Mouse (Mus musculus) limb, embryonic 12.5 days (tissue): ENCODE measurements at regions not wholly inside any gene's neighbourhood (a gene's known extent, or its start where the extent isn't known, plus 50 kb on each side); places are given as distances from the start of the nearest gene placed in this dataset.

Source experiments
- ATAC-seq: fragments of 200-750 bp; cut with Nextera tagmentation; 2 replicates; pipeline ENCODE4 v1.8.0; 2017; ENCODE audit warnings: low read depth, moderate TSS enrichment; ENCODE audit not compliant: insufficient number of reproducible peaks, insufficient read depth, low FRiP score, low TSS enrichment
- H3K27ac ChIP-seq: fragments of 300-500 bp; sonication (generic); 2 replicates; pipeline ENCODE4 v1.5.1; 2016; ENCODE audit warnings: mild to moderate bottlenecking, moderate library complexity
- H3K27me3 ChIP-seq: fragments of 300-500 bp; sonication (generic); 2 replicates; pipeline ENCODE4 v1.6.1; 2016; ENCODE audit warnings: mild to moderate bottlenecking, moderate library complexity
- H3K36me3 ChIP-seq: fragments of 300-500 bp; sonication (generic); 2 replicates; pipeline ENCODE4 v1.6.1; 2016; ENCODE audit warnings: mild to moderate bottlenecking, moderate library complexity
- H3K4me1 ChIP-seq: fragments of 300-500 bp; sonication (generic); replicated peaks from 2 replicates; pipeline ENCODE4 v1.6.1; 2016
- H3K4me2 ChIP-seq: fragments of 300-500 bp; sonication (generic); 2 replicates; pipeline ENCODE4 v1.6.1; 2016; ENCODE audit warnings: mild to moderate bottlenecking, moderate library complexity
- H3K4me3 ChIP-seq: fragments of 300-500 bp; sonication (generic); replicated peaks from 2 replicates; pipeline ENCODE4 v1.5.1; 2016; ENCODE audit warnings: mild to moderate bottlenecking
- H3K9ac ChIP-seq: fragments of 300-500 bp; sonication (generic); replicated peaks from 2 replicates; pipeline ENCODE4 v1.6.1; 2016; ENCODE audit warnings: mild to moderate bottlenecking, moderate library complexity
- H3K9me3 ChIP-seq: fragments of 300-500 bp; sonication (generic); 2 replicates; pipeline ENCODE4 v1.6.1; 2016; ENCODE audit warnings: mild to moderate bottlenecking, moderate library complexity
- WGBS: fragments of 180-500 bp; shearing (Covaris S2); methylation state at CpG from one replicate; pipeline ENCODE4 v1.1.7; 2016; 5-methylcytosine and 5-hydroxymethylcytosine counted together

GRCm38 (mm10) chr4:75567630-75568029 lies 289.5 kb upstream of the Dmac1 start:
- Histone ChIP-seq H3K27me3 (no peaks in the 10 kb centered on the region), H3K36me3 (no peaks in the 10 kb centered on the region), H3K4me3 (no peak overlapping the region), H3K4me2 (no peak overlapping the region), H3K9ac (no peak overlapping the region), H3K9me3 (no peaks in the 10 kb centered on the region), H3K4me1 (no peaks in the 10 kb centered on the region), H3K27ac (no peak overlapping the region)
- 83% methylated on average over 2 of the region's 2 CpGs for WGBS
- ATAC-seq: no peak

GRCm38 (mm10) chr4:75562480-75562879 lies 284.4 kb upstream of the Dmac1 start:
- no peak overlapping the region for H3K4me3 ChIP-seq
- H3K9ac ChIP-seq: no peak overlapping the region
- H3K27ac ChIP-seq: no peak overlapping the region
- 25% methylated on average over 4 of the region's 4 CpGs for WGBS
- H3K4me1 ChIP-seq: no peaks in the 10 kb centered on the region
- no peaks in the 10 kb centered on the region for H3K9me3 ChIP-seq
- ATAC-seq: no peak
- H3K4me2 ChIP-seq: no peak overlapping the region
- H3K36me3 ChIP-seq: no peaks in the 10 kb centered on the region
- H3K27me3 ChIP-seq: no peaks in the 10 kb centered on the region

DNA sequence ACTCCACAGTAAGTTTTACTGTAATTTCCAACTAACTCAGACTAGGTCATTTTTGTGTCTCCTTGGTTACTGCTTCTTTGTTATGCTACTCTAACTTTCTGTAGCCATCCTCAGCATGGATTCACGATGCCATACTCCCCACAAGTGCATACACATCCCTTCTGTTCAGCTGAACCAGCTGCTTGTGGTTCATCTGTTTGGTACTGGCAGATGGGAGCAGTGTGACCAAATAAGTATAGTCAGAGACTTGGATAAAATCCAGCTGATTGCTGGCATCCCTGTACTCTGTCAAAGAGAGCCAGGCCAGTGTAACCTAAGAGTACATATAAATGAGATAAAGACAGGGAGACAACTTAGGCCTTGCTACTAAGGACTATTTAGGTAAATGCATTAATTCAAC lies 283.7 kb upstream of the Dmac1 start:
- Histone ChIP-seq H3K27me3 (no peaks in the 10 kb centered on the region), H3K9ac (no peak overlapping the region), H3K4me2 (no peak overlapping the region), H3K4me3 (no peak overlapping the region), H3K27ac (no peak overlapping the region), H3K9me3 (no peaks in the 10 kb centered on the region), H3K36me3 (no peaks in the 10 kb centered on the region), H3K4me1 (no peaks in the 10 kb centered on the region)
- no peak for ATAC-seq
- 63% methylated on average over 1 of the region's 1 CpGs for WGBS

GRCm38 (mm10) chr4:75537787-75538186 lies 259.7 kb upstream of the Dmac1 start:
- no peaks in the 10 kb centered on the region for H3K4me1 ChIP-seq
- no peaks in the 10 kb centered on the region for H3K36me3 ChIP-seq
- H3K9ac ChIP-seq: no peak overlapping the region
- H3K27me3 ChIP-seq: no peaks in the 10 kb centered on the region
- H3K4me2 ChIP-seq: no peak overlapping the region
- H3K9me3 ChIP-seq: no peaks in the 10 kb centered on the region
- ATAC-seq: no peak
- 91% methylated on average over 2 of the region's 2 CpGs for WGBS
- no peak overlapping the region for H3K4me3 ChIP-seq
- H3K27ac ChIP-seq: no peak overlapping the region

DNA sequence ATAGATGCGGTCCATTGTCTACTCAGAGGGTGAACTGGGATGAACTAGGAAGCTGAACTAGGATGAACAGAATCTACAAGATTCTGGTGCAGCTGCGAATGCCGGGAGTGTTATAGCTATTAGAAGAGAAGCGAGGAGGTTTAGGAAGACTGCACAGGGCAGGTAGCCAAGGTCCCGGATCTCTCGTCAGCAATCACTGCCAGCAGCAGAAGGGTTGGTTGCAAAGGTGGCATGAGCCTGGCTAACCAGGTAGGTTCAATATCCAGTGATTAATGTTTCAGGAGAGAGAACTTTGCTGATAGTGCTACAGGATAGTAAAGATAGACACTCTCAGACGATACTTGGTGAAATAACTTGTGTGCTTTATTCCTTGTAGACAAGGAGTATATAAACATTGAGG lies 257.0 kb upstream of the Dmac1 start:
- H3K27ac ChIP-seq: no peak overlapping the region
- no peak for ATAC-seq
- WGBS: 95% methylated on average over 7 of the region's 7 CpGs
- no peaks in the 10 kb centered on the region for H3K36me3 ChIP-seq
- H3K4me1 ChIP-seq: no peaks in the 10 kb centered on the region
- no peaks in the 10 kb centered on the region for H3K27me3 ChIP-seq
- no peak overlapping the region for H3K4me3 ChIP-seq
- no peak overlapping the region for H3K9ac ChIP-seq
- H3K9me3 ChIP-seq: no peaks in the 10 kb centered on the region
- no peak overlapping the region for H3K4me2 ChIP-seq

DNA sequence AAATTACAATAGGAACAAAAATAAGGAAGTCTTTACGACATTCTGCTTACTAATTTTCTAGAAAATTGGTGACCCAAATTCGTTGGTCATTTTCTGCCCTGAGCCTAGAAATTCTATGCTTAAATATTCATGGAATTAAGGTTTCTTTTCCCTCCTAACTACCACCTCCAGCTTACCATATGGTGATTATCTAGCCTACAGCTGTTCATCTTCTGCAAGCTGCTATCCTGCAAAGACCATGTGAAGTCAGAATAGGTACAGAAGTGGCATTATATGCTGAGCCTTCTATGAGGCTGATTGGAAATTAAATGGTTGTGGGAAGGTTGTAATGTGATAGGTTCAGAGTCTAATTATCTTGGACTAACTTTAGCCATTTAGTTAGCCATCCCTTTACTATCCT lies 251.5 kb upstream of the Dmac1 start:
- H3K4me2 ChIP-seq: no peak overlapping the region
- no peak overlapping the region for H3K4me3 ChIP-seq
- ATAC-seq: no peak
- H3K27ac ChIP-seq: no peak overlapping the region
- H3K27me3 ChIP-seq: no peaks in the 10 kb centered on the region
- H3K9me3 ChIP-seq: no peaks in the 10 kb centered on the region
- H3K4me1 ChIP-seq: no peaks in the 10 kb centered on the region
- 89% methylated on average over 2 of the region's 2 CpGs for WGBS
- no peaks in the 10 kb centered on the region for H3K36me3 ChIP-seq
- no peak overlapping the region for H3K9ac ChIP-seq

DNA sequence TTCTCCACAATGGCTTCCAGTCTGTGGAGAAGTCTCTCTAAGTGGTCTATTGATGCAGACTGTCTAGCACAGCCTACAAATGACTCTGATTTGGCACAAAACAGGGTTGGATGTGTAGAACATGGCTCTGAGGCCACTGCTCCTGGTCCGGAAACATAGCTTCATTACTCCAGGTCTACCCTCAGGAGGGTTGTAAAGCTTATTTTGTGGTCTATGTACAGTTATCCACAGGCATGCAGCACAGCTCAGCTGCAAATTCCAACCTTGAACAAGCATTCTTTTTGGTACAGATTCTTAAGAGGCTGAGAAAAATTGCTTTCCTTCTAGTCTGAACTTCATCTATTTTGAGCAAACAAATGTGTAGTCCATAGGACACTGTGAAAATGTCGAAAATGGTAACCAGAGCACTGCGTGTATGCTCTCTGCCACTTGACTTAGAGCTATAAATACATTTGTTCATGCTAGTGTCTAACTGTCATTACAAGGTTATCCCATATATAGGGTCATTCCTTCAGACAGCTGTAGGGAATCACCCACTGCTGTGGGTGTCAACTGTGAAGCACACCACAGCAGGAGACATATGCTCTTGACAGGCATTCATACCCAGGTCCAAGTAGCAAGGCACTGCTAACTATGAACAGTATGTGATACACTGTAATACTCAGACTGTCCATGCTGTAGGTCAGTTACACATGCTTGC lies 239.5 kb upstream of the Dmac1 start:
- no peaks in the 10 kb centered on the region for H3K4me1 ChIP-seq
- H3K4me2 ChIP-seq: no peak overlapping the region
- WGBS: 78% methylated on average over 3 of the region's 3 CpGs
- ATAC-seq: no peak
- no peaks in the 10 kb centered on the region for H3K36me3 ChIP-seq
- H3K4me3 ChIP-seq: no peak overlapping the region
- no peaks in the 10 kb centered on the region for H3K9me3 ChIP-seq
- no peaks in the 10 kb centered on the region for H3K27me3 ChIP-seq
- no peak overlapping the region for H3K9ac ChIP-seq
- H3K27ac ChIP-seq: no peak overlapping the region
